Mouse (Mus musculus) heart, adult 10 weeks (tissue): ENCODE measurements around the gene Coa5. TPM values are rescaled to one million over a fixed set of nuclear protein-coding genes. Genes with fewer than 3 reads are reported as not detected.

Source experiments
- polyA plus RNA-seq: library from polyadenylated mRNA; stranded (reverse); fragments of 350-450 nt; fragmentation: Illumina TruSeq; extraction: RNeasy Lipid Tissue Mini Kit (QIAGEN cat#74804); gene quantifications from one replicate; pipeline ENCODE4 v1.2.3, GENCODE M21; 2014; ENCODE audit warnings: low read depth, low replicate concordance

Gene Coa5
- polyA plus RNA-seq = 105 TPM

DNA sequence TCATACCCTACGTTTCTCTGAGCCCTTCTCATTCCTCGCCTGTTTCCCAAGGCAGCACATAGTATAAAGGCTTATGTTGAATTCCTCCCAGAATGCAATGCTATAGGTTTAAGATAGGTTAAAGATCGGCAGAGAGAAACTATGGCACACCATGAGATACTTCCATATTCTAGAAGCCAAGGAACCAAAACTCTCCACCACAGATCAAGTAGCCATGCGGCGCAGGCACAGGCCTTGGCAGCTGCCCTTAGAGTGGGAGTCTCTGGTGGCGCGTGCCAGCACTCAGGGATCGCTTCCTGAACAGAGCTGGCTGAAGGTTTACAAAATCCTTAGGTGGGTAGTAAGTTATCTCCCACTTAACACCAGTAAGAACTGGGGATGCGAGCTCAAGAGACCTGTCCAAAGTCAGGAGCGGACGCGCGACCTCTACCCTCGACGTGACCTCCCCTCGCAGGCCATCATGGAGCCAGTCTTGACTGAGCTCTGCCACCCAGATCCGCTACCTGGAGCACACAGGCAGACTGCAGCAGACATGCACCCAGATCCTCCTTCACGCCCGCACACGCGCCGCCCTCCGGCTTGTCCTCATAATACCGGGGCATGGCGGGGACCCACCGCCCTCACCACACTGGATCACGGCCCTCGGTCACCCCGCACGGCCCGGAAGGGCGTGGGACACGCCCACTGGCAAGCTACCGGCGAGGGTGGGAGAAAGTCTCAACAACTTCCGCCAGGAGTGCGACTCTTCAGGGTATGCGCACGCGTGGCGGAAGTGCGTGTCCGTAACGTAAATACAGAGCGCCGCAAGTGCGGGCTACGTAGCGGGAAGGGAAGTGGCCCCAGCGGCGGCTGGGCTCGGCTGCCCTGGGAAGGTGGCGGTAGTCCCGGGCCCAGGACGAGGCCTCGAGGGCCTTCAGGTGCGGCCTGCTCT, at the start of gene Coa5, which contains the start of gene Unc50:
Coa5 (minus strand) TSS at position 738 of the 931 bp plus-strand sequence.
Unc50 (plus strand) TSS at position 774 of the 931 bp plus-strand sequence.

Other genes with a start within 250 kb of the Coa5 start
- 3.0 TPM for gene Cnga3, start 215.7 kb downstream of the Coa5 start, polyA plus RNA-seq
- gene Inpp4a, start 130.2 kb downstream of the Coa5 start, polyA plus RNA-seq = 12.1 TPM
- gene Unc50, start within 50 bp of the Coa5 start, polyA plus RNA-seq = 40.5 TPM
- gene Mgat4a, start 110.9 kb upstream of the Coa5 start, polyA plus RNA-seq = 5.8 TPM